Mouse (Mus musculus) liver, postnatal 0 days (tissue): ENCODE data around the gene Dppa2.

Experiments
- CTCF ChIP-seq: sonication (generic); IDR thresholded peaks from 2 replicates; pipeline ENCODE4 v1.5.1; 2016; ENCODE audit warnings: antibody characterized with exemption, low read depth
- EP300 ChIP-seq: IDR thresholded peaks from 2 replicates; pipeline ENCODE4 v1.6.1; 2016; ENCODE audit warnings: antibody characterized with exemption, low read depth, mild to moderate bottlenecking

GRCm38 (mm10) chr16:48328420-48328819 lies 24.7 kb downstream of the Dppa2 start:
- TF ChIP-seq CTCF = no peak
- no peak for TF ChIP-seq EP300
